Mouse (Mus musculus) left cerebral cortex, adult 9 months (tissue): ENCODE data around the gene Tspan5.
A peak's percentile ranks its signal among the peaks of the same experiment; 100 is the strongest.

Experiments used
- DNase-seq, 2 experiments: peaks; one replicate each; pipeline ENCODE4 v3.0.0; 2022; ENCODE audit warnings: low spot score in 2 of 2

Tspan5 gene

DNA sequence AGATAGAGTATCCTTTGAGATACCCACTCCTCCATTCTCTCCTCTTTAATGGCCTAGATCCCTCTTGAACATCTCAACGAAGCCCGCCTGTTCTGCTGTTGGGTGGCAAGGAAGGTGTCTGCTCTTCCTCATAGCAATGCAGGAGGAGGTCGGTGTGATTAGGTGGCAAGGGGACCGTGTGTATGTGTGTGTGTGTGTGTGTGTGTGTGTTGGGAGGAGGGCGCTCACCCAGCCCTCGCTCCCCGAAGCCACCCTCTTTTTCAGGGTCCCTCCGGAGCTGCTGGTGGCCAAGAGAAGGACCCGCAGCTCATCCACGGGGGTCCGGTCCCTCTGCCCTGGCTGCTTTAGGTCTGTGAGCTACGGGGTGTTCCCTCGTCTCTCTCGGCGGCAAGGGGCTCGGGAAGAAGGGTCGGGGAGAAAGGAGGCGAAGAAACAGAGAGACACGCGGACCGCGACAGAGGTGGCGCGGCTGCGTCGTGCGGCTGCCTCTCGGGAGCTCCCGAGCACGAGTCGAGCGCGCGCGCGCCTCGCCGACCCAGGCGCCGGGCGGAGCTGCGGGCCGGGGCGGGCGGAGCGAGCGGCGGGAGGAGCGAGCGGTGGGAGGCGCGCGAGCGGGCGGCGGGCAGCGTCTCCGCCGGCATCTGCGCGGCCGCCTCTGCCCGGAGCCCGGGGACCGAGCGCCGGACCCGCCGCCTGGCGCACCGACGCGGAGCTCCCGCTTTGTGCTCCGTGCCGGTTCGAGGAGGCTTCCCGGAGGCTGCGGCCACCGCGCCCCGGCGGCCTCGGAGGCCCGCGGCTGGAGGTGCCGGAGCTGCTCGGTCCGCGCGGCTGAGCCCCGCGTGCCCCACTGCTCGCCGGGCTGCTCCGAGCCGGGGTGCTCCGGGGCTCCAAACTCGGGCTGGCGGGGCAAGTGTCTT lies at the start of gene Tspan5:
Tspan5 (plus strand) TSS at position 547 of the 917 bp plus-strand sequence.
- DNase-seq: peak in 1 of 2 experiments; percentile 64

- DNase-seq: no peak
These were observed 49.7 kb upstream of the Tspan5 start for GRCm38 (mm10) chr3:138692302-138692701.

DNA sequence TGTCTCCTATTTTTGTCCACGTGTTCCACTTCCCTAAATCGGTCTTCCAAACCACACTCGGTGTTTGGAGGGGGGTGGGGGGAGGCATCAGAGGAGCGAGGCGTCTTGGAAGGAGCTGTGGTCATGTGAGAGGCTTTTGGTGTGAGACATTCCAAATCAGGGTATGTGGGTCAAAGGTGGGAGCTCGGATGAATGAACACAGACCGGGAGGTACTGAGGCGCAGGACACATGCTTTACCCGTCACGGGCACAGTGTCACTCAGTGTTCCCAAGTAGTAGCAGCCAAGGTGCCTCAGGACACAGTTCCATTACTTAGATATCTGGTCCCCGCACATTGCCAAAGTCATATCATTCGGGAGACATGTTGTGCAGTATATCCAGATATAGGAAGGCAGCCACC lies 38.6 kb upstream of the Tspan5 start:
- no peak for DNase-seq

GRCm38 (mm10) chr3:138704469-138704868 lies 37.5 kb upstream of the Tspan5 start:
- DNase-seq: no peak

DNA sequence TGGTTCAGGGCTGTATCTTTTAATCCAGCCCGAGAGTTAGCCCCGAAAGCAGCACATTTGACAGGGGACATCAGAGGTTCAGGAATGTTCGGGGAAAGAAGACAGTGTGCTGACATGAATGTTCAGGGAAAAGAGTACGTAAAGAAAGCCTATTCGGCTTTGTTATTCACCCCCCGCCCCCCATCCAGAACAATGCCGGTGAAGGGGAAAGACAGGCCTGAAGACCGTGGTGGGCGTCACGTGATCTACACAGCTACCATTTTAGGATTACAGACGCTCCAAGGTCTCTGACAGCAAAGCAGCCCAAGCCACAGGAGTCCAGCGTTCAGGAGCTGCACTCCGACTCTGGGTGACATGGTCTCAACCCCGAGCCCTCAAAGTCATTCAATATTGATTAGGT lies 36.1 kb upstream of the Tspan5 start:
- no peak for DNase-seq

- no peak for DNase-seq
These were observed 32.8 kb upstream of the Tspan5 start for GRCm38 (mm10) chr3:138709183-138709582.

GRCm38 (mm10) chr3:138711971-138712370 lies 30.0 kb upstream of the Tspan5 start:
- DNase-seq: no peak

DNA sequence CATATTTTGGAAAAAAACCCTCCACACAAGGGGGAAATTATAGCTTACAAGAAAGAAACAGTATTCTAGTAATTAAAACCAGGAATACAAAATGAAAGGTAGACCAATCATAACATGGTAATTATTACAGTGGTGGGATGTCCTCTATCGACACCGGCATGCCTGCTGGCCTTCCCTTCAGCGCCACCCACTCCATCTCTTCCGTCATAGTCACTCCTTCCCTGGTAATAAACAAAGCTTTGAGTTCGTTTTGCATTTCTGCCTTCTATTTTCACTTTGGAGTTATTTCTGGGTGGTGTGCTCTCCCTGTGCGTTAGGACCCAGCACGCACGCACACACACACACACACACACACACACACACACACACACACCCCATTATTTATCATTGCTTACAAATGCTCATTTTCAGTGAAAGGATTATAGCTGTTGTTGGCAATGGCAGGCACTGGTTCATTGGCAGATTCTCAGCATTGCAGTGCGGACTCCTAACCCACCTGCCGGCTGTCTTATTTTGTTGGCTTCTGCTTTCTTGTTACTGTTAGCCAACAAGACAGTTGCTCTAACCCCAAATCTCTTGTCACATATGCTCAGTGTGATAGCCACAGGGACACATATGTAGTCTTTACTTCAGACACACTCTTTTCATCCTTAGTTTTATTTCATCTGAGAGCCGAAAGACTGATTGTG lies 29.4 kb upstream of the Tspan5 start:
- DNase-seq: peak in 1 of 2 experiments; percentile 14

- no peak for DNase-seq
These were observed 28.9 kb upstream of the Tspan5 start for GRCm38 (mm10) chr3:138713141-138713540.

GRCm38 (mm10) chr3:138714788-138715187 lies 27.2 kb upstream of the Tspan5 start:
- no peak for DNase-seq

GRCm38 (mm10) chr3:138715212-138715611 lies 26.8 kb upstream of the Tspan5 start:
- DNase-seq: no peak

- DNase-seq: no peak
These were observed 25.0 kb upstream of the Tspan5 start for GRCm38 (mm10) chr3:138717040-138717439.

GRCm38 (mm10) chr3:138722152-138722551 lies 19.8 kb upstream of the Tspan5 start:
- DNase-seq: no peak

- no peak for DNase-seq
These were observed 14.4 kb upstream of the Tspan5 start for GRCm38 (mm10) chr3:138727571-138727970.

DNA sequence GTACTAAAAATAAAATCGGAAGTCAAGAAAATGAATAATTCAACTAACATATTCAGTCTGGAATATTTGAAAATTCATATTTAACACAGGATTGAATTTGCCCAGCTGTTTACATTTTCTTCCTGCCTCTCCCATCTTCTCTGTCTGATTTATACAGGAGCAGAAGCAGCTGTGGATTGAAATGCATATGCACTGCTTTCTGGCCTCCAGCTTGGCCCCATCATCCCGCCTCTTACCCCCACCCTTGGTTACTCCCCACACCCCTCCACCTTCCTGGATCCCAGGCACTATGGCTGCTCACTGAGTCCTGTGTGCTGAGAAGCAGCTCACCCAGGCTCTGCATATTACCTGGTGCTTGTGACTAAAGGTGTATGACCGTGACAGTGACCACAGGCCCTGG lies 13.2 kb upstream of the Tspan5 start:
- DNase-seq: no peak

GRCm38 (mm10) chr3:138730812-138731211 lies 11.2 kb upstream of the Tspan5 start:
- no peak for DNase-seq

DNA sequence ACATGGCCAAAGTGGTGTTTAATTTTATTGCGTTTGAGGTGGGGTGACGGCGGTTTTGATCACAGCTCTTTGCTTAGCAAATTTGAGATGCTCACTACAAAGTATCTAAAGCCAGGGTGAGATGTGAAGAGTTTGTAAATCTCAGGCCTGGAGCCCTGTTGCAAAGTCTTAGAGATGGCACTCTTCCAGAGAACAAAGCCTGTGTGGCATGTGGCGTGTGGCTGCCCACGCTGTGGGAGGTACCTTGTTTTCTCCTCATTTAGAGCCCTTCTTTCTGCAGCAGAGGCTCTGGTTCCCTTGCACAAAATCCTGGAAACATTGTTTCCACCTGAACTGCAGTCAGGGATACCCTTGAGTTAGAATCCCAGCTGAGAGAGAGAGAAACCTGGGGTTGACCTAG lies 6.2 kb upstream of the Tspan5 start:
- DNase-seq: no peak

- no peak for DNase-seq
These were observed 2.8 kb upstream of the Tspan5 start for GRCm38 (mm10) chr3:138739150-138739700.

- DNase-seq: no peak
These were observed 1.7 kb upstream of the Tspan5 start for GRCm38 (mm10) chr3:138740291-138740690.

GRCm38 (mm10) chr3:138740843-138741540 lies 1.0 kb upstream of the Tspan5 start:
- DNase-seq: no peak

DNA sequence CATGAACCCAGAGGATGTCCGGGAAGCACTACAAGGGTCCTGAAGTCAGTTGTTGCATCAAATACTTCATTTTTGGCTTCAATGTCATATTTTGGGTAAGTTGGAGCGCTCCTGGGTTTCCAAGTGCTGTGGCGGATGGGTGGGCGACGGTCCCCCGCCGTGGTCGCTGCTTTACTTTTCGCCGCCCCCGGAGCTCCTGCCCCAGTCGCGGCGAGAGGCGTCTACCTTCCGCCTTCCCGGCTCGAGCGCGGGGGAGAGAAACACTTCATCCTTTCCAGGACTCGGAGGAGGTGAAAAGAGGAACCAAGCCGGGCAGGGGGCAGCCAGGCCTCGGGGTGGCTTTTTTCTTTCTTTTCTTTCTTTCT lies 553 bp downstream of the Tspan5 start:
- DNase-seq: no peak

DNA sequence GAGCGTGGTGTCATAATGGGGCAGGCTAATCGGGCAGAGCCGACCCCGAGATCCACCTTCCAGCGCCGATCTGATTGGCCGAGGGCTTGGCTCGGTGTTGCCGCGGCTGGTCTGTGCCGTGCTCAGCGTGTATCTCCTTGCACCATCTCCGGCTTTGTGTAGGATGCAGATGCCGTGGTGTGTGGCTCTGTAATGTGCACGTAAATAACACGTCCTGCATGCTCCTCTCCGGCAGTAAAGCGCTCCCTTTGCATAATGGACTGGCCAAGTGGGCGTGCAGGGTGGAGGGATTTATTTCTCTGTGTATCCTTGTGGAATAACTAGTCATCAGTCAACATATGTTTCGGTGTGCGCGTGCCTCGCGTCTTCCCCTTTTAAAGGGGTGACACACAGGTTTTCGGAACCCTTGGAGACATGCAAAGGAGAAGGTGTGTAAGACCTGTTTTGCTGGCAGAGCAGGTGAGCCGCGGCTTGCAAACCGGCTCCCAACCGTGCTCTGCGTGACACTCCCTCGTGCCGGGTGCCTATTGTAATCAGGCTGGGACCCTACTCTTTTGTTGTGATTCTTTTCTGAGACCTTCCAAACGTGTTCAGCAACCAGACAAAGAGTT lies 1.2 kb downstream of the Tspan5 start:
- DNase-seq: peak in 1 of 2 experiments; percentile 78
